Mouse (Mus musculus) ovary, adult 2 months (tissue): Measurements from ENCODE around the gene 2010106E10Rik. TPM values are rescaled to one million over a fixed set of nuclear protein-coding genes. Genes with fewer than 3 reads are reported as not detected.

Experiments used
- polyA plus RNA-seq: library from polyadenylated mRNA; depleted of rRNA; stranded (reverse); fragments of >200 nt; gene quantifications from 2 replicates; pipeline ENCODE4 v1.2.3, GENCODE M21; 2012; rRNA removed

The 2010106E10Rik gene
- polyA plus RNA-seq: not detected in 2 replicates

DNA sequence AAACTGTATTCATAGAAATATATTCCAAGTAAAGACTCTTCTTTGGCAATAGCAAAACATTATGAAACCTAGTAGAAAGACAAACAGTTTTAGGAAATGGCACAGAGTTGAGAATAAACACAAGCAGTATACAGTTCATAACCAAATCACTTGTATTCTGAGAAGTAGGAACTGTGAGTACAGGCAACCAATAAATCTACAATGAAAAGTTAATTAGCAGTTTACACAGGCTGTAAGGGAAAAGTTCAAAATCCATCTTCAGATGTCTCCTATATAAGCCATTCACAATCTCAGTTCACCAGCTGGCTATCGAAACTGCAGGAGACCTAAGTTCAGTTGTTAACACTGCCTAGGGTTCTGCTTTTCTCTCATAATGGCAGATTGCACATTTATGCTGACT is at the start of gene 2010106E10Rik:
2010106E10Rik (plus strand) TSS at position 301 of the 400 bp plus-strand sequence.

DNA sequence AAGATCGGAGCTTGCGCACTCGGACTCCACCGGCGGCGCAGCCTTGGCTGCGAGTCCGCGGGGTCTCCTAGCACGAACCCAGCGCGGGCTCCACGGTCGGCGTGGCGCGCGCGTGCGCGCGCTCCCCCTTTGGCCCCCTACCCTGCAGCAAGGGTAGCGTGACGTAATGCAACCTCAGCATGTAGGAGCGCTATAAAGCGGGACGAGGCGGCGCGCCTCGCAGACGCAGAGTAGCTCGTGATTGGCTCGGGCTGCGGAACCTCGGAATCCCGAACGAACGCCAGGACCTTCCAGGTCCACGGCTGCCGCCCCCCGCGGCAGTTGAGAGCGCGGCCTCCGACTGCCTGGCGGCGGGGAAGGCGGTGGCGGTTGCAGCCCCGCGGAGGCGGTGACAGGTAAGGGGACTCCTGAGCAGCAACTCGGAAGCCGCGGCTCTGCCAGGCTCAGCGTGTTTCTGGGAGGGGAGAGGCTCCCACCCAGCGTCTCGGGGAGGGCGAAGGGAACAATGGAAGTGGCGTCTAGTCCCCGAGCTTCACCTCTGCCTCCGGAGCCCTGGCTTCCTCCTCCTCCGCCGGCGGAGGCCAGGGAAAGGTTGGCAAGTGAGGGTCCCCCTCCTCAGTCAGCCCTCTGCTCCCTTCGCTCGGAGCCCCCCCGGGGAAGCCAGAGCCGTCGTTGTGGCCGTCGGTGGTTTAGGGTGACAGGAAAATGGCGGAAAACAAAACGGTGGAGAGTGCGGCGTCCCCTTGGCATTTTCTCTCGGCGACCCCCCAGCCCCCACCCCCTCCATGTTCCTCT is 105.6 kb downstream of the 2010106E10Rik start, which contains the start of gene Zfp711:
Zfp711 (plus strand) TSS at position 16 of the 795 bp plus-strand sequence.

Other genes starting within 250 kb of the 2010106E10Rik start
- gene Apool, start 183.9 kb upstream of the 2010106E10Rik start, polyA plus RNA-seq: 1.5 and 2.1 TPM in 2 replicates
- not detected in 2 replicates for gene Satl1, start 88.5 kb upstream of the 2010106E10Rik start, polyA plus RNA-seq
- gene Zfp711, start 105.3 kb downstream of the 2010106E10Rik start, polyA plus RNA-seq: 0.36 and 0.55 TPM in 2 replicates
- gene Pof1b, start 203.4 kb downstream of the 2010106E10Rik start, polyA plus RNA-seq: 0.05 and 0.08 TPM in 2 replicates